Mouse (Mus musculus): Measurements from ENCODE around the gene Fau. TPM values are rescaled to one million over a fixed set of nuclear protein-coding genes. Genes with fewer than 3 reads are reported as not detected.
A peak's percentile ranks its signal among the peaks of the same experiment; 100 is the strongest.

Gene Fau
- total and polyA plus RNA-seq, 3 experiments = 2,413 to 2,967 TPM; not detected in 1

DNA sequence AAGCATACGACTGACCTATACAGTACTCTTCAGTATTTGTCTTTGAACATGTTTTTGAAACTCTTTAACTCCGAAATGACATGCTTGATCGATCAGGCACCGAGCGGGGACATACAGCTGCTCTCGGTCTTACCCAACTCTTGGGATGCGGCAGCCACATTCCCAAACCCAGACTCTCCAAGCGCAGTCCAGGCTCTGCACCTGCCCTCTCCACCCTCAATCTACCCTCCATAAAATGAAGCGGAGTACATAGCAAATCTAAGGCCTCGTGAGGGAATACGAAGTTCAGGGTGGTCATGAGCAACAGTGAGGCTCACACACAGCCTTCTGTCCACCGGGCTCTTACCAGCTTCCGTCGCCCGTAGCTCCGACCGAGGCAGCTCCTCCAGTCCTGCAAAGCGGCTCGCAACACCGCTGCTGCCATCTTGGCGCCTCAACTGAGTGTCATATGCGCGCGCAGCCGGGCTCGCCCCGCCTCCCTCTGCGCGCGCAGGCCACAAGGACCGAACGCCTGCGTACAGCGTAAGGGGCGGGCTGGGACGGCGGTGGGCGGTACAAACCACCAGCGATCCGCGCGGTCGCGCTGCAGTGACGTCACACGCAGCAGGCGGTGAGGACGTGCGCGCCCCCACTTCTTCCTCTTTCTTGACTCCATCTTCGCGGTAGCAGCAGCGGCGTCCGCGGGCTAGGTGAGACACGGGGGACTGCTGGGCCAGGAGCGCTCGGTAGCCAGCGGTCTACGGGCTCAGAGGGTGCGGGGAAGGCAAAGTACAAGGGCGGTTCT is at the start of gene Fau, which contains the start of gene Mrpl49 (continued):
- peak; percentile 73; the same call in 1 of the 2 replicates for TF ChIP-seq POLR2AphosphoS5 (IDR thresholded peaks at IDR 0.05; ENCODE audit: borderline replicate concordance, low read depth, low read length)
- TF ChIP-seq JUND (IDR thresholded peaks at IDR 0.05; ENCODE audit: low read depth, low read length) = no peak
- TF ChIP-seq USF2 (IDR thresholded peaks at IDR 0.05; ENCODE audit: borderline replicate concordance in 1 of 2, insufficient read depth in 1 of 2, low read depth in 1 of 2, low read length in 2 of 2) = no peak
- TF ChIP-seq GATA1 (IDR thresholded peaks at IDR 0.05; ENCODE audit: low read depth, low read length) = no peak

DNA sequence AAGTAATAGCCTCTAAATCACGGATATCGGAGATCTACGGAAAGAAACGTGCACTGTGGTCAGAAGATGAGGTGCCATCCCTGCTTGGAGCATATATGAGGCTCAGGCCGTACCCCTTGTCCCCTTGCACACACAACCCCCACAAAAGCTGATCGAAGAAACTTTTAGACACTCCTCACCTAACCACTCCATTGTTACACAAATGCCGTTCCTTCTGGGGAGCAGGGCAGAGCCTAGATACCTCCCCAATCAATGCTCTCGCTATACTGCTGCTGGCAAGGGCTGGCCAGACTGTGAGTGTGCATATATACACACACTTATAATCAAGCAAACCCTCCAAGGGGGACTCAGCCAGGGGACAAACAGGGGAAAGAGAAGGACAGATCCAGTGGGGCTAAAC is 48.5 kb upstream of the Fau start:
- TF ChIP-seq ELF1 (IDR thresholded peaks at IDR 0.05; ENCODE audit: low read depth, low read length) = no peak
- H3K36me3 ChIP-seq (ENCODE audit: control insufficient read depth in 1 of 2, insufficient read depth in 2 of 2, low read length in 2 of 2) = peaks cover 1 to 4% of the 10 kb centered on the region in 2 experiments; a peak in 3 of 4 replicates

DNA sequence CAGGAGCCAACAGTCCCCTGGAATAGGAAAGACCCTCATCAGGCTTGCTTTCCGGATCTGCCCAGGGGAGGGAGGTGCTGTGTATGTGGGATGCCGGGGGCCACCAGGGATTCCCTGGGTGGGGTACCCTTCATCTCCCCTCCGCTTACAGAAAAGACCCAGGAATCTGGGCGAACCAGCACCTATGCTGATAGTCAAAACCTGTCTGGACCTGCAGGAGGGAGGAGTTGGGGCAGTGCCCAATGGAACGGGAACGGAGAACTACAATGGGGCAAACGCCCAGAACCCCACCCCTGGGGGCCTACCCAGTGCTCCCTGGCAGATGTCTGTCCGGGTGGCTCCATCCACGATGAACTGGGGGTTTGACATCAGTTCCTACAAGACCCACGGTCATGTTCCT is 44.0 kb upstream of the Fau start:
- Histone ChIP-seq H3K36me3 (ENCODE audit: control insufficient read depth in 1 of 2, insufficient read depth in 2 of 2, low read length in 2 of 2) (peaks cover 0 to 18% of the 10 kb centered on the region in 2 experiments; a peak in 2 of 4 replicates), H3K9me3 (replicated peaks; ENCODE audit: insufficient read depth, low read length) (no peaks in the 10 kb centered on the region), H3K4me3 (ENCODE audit: control insufficient read depth in 1 of 2, insufficient read depth in 1 of 2, low read depth in 2 of 2, low read length in 2 of 2) (no peak overlapping the region), H3K9ac (ENCODE audit: control insufficient read depth, low read depth, low read length, poor library complexity, severe bottlenecking) (no peak overlapping the region), H3K27ac (ENCODE audit: control insufficient read depth, low read depth, low read length) (no peak overlapping the region), H3K27me3 (ENCODE audit: control insufficient read depth in 1 of 2, insufficient read depth in 2 of 2, low read length in 2 of 2) (no peaks in the 10 kb centered on the region), H3K4me1 (ENCODE audit: control insufficient read depth in 1 of 2, insufficient read depth in 2 of 2, low read length in 2 of 2) (peaks cover 4 to 25% of the 10 kb centered on the region in 2 experiments; a peak in 3 of 4 replicates), H3K79me2 (ENCODE audit: control insufficient read depth, insufficient read depth, low read length, poor library complexity) (peaks cover 10% of the 10 kb centered on the region)
- TF ChIP-seq JUND (IDR thresholded peaks at IDR 0.05; ENCODE audit: low read depth, low read length) (no peak), ZC3H11A (IDR thresholded peaks at IDR 0.05; ENCODE audit: low read depth, low read length) (no peak), MAX (IDR thresholded peaks at IDR 0.05; ENCODE audit: low read length) (no peak), E2F4 (IDR thresholded peaks at IDR 0.05; ENCODE audit: borderline replicate concordance, low read depth, low read length) (no peak), MAZ (IDR thresholded peaks at IDR 0.05; ENCODE audit: low read depth, low read length) (no peak), NELFE (IDR thresholded peaks at IDR 0.05; ENCODE audit: low read depth, low read length) (no peak)
- DNase-seq (ENCODE audit: low read depth, low spot score) = no peak

More for the DNA sequence above, 48.5 kb upstream of the Fau start:
- no peak overlapping the region for H3K9ac ChIP-seq (ENCODE audit: control insufficient read depth, low read depth, low read length, poor library complexity, severe bottlenecking)
- peaks cover 0 to 12% of the 10 kb centered on the region in 2 experiments; a peak in 1 of 4 replicates for H3K4me1 ChIP-seq (ENCODE audit: control insufficient read depth in 1 of 2, insufficient read depth in 2 of 2, low read length in 2 of 2)
- no peak overlapping the region for H3K4me3 ChIP-seq (ENCODE audit: control insufficient read depth in 1 of 2, insufficient read depth in 1 of 2, low read depth in 2 of 2, low read length in 2 of 2)
- no peaks in the 10 kb centered on the region for H3K9me3 ChIP-seq (replicated peaks; ENCODE audit: insufficient read depth, low read length)
- H3K27me3 ChIP-seq (ENCODE audit: control insufficient read depth in 1 of 2, insufficient read depth in 2 of 2, low read length in 2 of 2) = no peaks in the 10 kb centered on the region
- no peak for DNase-seq (ENCODE audit: low read depth, low spot score)
- H3K79me2 ChIP-seq (ENCODE audit: control insufficient read depth, insufficient read depth, low read length, poor library complexity) = peaks cover under 1% of the 10 kb centered on the region; the same call in 1 of the 2 replicates
- no peak overlapping the region for H3K27ac ChIP-seq (ENCODE audit: control insufficient read depth, low read depth, low read length)
